Mouse (Mus musculus) left cerebral cortex, adult 9 months (tissue): ENCODE data around the gene Nus1.

Source experiments
- DNase-seq, 2 experiments: peaks; one replicate each; pipeline ENCODE4 v3.0.0; 2022; ENCODE audit warnings: low spot score in 2 of 2

Gene Nus1

DNA sequence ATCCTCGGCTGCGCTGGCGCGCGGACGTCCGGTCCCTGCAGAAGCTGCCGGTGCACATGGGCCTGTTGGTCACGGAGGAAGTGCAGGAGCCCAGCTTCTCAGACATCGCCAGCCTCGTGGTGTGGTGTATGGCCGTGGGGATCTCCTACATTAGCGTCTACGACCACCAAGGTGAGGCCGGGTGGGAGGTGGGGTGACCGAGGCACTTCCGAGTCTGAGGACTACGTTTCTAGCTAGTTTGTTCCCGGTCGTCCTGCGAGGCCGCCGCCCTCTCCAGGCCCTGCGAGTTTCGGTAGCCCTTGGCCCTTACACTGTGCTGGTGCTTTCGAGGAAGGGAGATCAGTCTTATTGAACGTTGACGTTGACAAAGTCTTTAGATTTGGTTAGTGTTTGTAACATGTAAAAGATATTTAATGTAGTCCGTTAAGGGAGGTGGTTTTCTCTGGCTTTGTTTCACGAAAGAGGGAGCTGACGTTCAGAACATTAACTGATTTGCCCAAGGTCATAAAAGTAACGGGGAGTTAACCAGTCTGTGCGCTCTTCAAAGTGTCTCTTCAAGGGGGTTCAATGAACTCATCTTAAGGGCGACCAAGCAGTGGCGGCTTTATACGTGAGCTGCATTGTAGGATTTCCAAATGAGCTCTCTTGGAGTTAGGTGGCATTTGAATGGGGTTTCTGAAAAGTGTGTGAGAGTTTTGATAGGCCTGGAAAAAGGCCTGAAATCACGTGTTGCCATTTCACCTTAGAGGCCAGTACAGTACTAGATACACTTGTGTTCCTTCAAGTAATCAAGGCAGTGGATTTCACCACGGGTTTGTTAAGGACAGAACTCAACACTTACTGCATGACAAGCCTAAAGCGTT, 882 bp downstream of the Nus1 start:
- DNase-seq = no peak

DNA sequence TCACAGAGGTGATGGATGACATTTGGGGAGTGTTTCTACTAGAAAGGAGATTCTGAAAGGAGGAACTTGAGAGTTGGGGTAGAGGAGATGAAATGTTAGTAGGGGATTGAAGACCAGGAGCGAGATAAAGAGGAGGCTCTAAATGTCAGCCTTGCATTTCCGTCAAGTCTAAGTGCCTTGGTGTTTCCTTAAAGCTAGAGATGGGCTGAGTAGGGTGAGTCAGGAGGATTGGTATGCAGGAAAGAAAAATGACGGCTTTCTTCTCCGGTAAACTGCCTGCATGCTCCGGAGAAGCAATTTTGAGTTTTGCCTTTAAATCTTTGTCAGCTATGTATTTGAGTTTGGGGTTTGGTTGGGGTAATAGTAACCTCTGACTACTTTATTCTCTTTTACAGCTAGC, 1.6 kb downstream of the Nus1 start:
- DNase-seq = no peak

DNA sequence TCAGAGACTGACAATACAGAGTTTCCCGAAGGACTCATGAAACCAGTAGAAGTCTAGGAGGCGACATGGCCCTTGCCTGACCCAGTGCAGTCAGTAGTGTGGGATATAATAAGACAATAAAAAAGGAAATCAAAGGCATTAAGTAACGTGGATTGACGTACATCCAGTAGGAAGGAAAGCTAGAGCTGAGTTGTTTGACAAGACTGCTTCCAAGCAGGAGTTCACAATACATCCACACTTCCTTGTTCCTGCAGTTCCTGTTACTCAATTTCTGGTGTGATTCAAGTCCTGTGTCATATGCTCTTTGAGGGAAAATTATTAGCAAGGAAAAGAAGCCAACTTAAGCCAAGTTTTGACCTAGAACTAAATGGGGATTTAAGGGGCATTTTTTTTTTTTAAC, 2.1 kb downstream of the Nus1 start:
- no peak for DNase-seq

DNA sequence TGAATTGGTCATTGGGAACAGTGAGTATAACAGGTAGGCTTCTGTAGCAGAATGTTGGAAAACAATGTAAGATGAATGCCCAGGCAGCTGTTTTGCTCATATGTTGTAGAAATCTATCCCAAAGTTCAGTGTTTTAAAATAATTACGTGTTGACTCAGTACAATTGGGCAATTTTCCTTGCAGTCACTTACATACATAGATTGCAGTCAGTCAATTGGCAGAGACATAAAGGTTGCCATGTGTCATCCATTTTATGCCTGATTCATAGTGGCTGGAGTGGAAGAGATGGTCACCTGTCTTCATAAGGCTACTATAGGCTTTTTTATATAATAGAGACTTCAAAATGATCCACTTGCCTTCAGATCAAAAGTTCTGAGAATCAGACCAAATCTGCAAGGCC, 3.2 kb downstream of the Nus1 start:
- DNase-seq = no peak

DNA sequence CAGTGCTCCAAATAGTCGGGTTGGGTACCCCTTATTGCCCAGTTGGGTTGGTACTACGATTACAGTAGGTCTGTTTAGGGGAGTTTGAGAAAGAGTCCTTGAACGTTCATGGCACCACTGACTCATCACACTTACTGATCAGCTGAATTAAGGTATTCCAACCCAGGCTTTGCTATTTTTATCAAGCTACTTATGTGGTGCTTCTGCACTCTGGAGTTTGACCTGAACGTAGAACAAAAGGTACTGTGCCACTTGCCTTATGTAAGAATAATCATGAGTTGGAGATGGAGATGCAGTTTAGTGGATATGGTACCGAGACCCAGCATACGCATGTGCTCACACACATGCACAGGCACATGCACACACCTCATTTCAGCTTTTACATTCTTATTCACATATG, 4.4 kb downstream of the Nus1 start:
- DNase-seq = peak in 1 of 2 experiments; percentile 39

DNA sequence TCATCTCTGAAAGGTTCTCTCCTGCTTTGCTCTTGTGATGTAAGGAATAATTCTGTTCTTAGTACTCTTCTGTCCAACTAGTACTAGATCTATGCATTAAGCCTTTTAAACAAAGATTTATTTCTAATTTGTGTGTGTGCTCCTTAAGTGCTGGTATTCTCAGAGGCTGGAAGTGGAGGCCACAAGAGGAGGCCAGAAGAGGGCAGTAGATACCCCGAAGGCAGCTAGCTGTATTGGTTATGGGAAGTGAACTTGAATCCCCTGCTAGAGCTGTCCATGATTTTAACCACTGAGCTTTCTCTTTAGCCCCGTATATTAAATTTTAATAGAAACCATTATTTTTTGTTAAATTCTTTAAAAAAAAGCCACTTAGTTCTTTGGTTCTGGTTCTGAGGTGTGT, 5.8 kb downstream of the Nus1 start:
- DNase-seq = no peak

DNA sequence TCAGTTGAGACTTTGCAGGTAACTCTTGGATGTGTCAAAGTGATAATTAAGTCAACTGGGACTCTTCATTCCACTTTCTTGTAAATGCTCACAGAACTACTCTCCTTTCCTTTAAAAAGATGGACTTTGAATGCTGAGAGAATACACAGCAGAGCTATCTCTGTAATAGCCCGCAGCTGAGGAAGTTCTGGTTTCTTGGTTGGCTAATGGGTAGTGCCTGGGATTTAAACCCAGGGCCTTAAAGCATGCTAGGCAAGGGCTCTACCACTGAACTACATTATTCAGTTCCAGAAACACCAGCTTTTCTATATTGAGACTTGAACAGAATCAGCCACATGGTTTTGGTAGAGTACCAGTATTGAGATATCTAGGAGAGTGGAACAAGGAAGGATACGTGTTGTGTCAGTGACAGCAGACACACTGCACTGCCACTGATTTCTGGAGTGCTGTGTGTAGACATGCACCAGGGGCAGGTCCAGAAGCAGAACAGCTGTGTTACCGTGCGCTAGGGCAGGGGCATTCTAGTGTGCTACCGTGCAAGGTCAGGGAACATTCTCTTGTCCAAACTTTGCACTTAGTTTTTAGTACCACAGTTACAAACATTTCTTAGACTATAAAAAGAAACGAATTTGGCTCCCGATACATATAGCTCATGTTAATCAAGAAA, 9.1 kb downstream of the Nus1 start:
- no peak for DNase-seq

DNA sequence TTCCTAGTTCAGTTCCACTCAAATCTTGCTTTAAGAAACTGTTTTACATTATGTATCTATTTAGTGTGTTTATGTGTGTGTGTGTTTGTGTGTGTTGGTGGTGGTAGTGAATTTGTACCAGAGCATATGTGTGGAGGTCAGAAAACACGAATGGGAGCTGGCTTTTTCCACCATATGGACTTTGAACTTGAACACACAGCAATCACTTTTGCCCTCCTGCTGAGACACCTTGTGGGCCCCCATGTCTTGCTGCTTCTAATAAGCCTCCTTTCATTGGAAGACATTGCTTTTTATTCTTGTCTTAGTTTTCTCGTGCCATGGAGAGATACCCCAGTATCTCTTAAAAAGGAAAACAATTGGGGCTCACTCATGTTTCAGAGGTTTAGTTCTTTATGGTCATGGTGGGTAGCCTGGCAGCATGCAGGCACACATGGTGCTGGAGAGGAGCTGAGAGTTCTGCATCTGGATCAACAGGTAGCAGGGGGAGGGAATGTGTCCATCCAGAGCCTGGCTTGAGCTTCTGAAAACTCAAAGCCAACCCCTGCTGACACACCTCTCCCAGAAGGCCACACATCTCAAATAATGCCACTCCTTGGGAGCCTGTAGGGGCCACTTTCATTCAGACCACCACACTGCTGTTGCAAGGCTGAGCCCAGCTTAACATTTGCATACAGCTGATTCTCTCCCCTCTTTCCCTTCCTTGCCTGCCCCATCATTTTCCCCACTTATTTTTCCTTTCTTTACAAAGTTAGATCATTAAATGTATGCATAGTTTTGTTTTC, 10.5 kb downstream of the Nus1 start:
- no peak for DNase-seq

DNA sequence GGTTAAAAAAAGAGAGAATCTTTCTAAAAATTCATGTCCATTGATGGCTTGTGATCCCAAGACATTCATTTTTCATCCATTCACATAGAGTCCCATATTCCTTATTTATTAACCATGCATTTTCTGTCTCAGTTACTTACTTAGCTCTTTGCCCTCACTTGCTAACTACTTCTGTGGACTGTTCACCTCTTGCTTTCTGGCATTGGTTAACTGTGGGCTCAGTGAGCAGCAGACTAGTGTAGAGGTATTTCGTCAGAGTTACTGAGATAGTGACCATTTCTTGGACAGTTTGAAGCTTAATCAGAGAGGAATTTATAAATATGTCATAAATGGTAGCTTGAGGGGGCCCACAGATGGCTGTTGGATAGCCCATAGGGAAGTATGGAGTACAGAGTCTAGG, 13.6 kb downstream of the Nus1 start:
- no peak for DNase-seq

DNA sequence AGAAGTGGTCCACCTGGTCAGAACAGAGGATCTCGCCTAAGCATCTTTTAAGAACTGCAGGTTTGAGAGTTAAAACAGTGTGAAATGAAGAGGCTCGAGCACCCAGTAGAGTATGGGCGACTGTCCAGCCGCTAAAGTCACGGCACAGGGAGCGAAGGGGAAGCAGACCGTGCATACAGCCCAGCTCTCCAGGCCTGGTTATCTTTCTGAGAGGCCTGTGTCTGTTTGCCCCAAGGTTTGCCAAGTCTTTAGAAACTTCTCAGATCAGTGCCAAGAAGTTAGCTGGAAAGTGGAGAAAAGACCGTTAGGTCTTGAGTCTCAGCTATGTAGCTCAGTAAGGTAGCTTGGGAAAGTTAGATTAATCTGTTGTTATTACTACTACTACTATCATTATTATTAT, 17.5 kb downstream of the Nus1 start:
- no peak for DNase-seq

DNA sequence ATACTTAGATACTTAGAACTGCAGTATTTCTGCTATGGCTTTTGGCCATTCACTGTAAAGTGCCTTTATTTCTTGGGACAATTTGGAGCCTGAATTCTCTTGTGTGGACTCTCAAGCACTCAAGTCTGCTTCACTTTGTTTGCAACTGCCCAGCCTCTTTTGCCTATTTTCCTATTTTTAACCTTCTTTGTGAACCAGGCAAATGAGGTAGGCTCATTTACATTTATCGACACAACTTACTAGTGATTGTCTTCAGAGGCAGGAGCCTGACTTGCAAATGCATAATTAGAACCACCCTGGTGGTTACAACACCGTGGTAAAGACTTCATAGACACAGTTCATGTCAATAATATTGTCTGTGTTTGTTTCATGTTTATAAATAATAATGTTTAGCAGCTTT, 43.3 kb downstream of the Nus1 start:
- DNase-seq = no peak

DNA sequence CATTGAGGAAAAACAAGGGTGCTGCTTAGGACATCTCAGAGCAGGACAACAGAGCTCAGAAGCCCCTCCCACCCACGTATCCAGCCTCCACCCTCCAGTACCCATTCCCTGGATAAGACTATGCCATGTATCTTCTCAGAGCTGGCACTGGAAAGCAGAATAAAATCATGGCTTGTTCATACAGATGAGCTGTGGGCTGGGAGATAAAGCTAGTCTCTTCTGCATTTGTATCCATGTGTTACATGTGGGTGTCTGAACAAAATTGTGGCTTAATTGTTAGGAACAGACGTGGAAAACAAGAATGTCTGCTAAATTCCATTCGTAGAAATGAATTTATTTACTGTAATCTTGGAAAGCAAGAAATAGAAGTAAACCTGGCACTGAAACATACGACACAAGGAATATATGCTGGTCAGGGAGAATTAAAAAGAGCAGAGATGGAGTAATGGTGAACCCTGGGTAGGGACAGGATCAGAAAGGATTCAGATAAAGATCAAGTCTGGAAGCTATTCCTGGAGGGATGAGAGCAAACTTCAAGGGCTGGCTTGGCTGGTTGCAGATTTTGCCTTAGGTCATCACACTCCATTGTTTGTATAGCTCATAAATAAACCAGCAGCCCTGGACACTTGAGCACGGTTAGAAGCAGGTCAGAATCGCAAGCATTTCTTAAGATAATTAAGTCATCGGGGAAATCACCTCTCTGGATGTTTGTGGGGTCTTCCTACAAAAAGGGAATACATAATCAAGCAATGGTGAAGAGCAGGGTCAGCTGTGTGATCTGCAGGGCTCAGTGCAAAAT, 46.8 kb downstream of the Nus1 start:
- DNase-seq = peak in 1 of 2 experiments; percentile 3

DNA sequence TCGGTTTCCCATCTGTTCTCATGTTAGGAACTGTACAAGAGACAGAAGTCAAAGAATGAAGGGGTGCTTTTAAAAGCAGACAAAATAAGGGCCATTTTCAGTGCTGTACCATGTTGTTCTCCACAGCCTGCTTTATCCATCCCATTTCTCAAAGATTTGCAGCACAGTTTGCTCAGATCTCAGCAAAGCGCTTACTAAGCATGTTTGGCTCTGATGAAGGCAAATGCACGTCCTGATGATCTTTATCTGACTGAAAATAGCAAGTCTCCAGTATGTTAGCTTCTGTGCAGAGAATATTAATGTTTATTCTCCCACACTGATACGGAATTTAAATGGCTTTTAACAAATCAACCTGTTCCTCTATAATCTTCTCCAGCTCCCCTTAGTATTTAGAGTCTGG, 54.2 kb downstream of the Nus1 start:
- no peak for DNase-seq
